Mouse (Mus musculus) heart, adult 8-10 months (tissue): ENCODE data around the gene Tapt1. TPM values are rescaled to one million over a fixed set of nuclear protein-coding genes. Genes with fewer than 3 reads are reported as not detected.

Experiments used
- DNase-seq: peaks from one replicate; pipeline ENCODE4 v3.0.0; 2022; ENCODE audit warnings: low spot score
- total RNA-seq, 4 experiments: library from RNA; stranded (reverse); gene quantifications; 2 replicates each; pipeline ENCODE4 v1.2.4; 2022

Gene Tapt1
- total RNA-seq, 4 experiments from 2014 or later: 17.6 to 26.4 (median 18.3) TPM

- no peak for DNase-seq
Measured at GRCm38 (mm10) chr5:44199109-44199508, 27.3 kb downstream of the Tapt1 start.

GRCm38 (mm10) chr5:44198471-44198870 lies 28.0 kb downstream of the Tapt1 start:
- no peak for DNase-seq

GRCm38 (mm10) chr5:44197806-44198205 lies 28.6 kb downstream of the Tapt1 start:
- DNase-seq: no peak

- DNase-seq: no peak
Measured at GRCm38 (mm10) chr5:44196167-44196566, 30.3 kb downstream of the Tapt1 start.

GRCm38 (mm10) chr5:44187370-44187769 lies 39.1 kb downstream of the Tapt1 start:
- no peak for DNase-seq

- DNase-seq: no peak
Measured at GRCm38 (mm10) chr5:44181669-44182068, 44.8 kb downstream of the Tapt1 start.

- DNase-seq: no peak
Measured at GRCm38 (mm10) chr5:44180450-44180849, 46.0 kb downstream of the Tapt1 start.

GRCm38 (mm10) chr5:44174046-44174445 lies 52.4 kb downstream of the Tapt1 start:
- DNase-seq: no peak

GRCm38 (mm10) chr5:44166866-44167265 lies 59.6 kb downstream of the Tapt1 start:
- DNase-seq: no peak

- DNase-seq: no peak
Measured at GRCm38 (mm10) chr5:44165854-44166253, 60.6 kb downstream of the Tapt1 start.

- no peak for DNase-seq
Measured at GRCm38 (mm10) chr5:44164233-44164776, 62.1 kb downstream of the Tapt1 start.

GRCm38 (mm10) chr5:44163318-44163717 lies 63.1 kb downstream of the Tapt1 start:
- no peak for DNase-seq

- DNase-seq: no peak
Measured at GRCm38 (mm10) chr5:44162786-44163185, 63.6 kb downstream of the Tapt1 start.

GRCm38 (mm10) chr5:44159679-44160438 lies 66.6 kb downstream of the Tapt1 start:
- DNase-seq: no peak

GRCm38 (mm10) chr5:44159231-44159630 lies 67.2 kb downstream of the Tapt1 start:
- no peak for DNase-seq

GRCm38 (mm10) chr5:44158458-44158857 lies 68.0 kb downstream of the Tapt1 start:
- no peak for DNase-seq

- DNase-seq: no peak
Measured at GRCm38 (mm10) chr5:44157760-44158159, 68.7 kb downstream of the Tapt1 start.

GRCm38 (mm10) chr5:44153050-44153449 lies 73.4 kb downstream of the Tapt1 start:
- DNase-seq: no peak

- DNase-seq: peak; percentile 6
Measured at GRCm38 (mm10) chr5:44151327-44152051, 74.9 kb downstream of the Tapt1 start.

- DNase-seq: no peak
Measured at GRCm38 (mm10) chr5:44147732-44148131, 78.7 kb downstream of the Tapt1 start.

- DNase-seq: no peak
Measured at GRCm38 (mm10) chr5:44146437-44147332, 79.7 kb downstream of the Tapt1 start.
